Mouse (Mus musculus): ENCODE results near the gene Lrp6.

DNA sequence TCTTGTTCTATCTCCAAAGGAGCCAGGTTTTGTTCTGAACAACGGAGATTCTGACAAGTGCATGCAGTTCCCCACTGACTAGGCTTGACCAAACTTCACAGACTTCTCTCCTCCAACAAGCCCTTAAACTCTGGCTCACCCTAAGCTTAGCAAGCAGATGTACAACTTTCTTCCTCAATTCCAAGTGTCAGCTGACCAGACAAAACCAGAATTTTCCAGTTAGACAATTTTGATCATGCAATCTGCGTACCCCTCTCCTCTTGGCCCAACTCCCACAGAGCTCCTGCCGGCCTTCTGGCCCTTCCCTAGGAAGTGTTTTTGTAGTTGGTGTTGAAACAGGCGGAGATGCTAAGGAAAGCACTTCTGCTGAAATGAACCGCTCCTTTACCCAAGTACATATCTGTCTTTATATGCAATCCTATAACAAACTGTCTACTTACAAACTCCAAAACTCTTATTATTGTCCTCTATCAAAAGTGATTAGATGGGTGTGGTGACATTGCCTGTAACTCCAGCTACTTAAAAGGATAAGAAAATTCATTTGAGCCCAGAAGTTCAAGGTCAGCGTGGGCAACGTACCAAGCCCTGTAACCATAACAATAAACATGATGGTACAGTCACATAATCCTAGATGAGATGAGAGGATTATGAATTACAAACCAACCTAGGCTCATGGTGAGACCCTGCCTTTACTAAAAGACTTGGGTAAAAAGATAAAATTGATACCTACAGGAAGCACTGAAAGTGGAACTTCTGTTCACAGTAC, 10.4 kb downstream of the Lrp6 start:
- no peak for TF ChIP-seq CTCF (IDR thresholded peaks at IDR 0.05; ENCODE audit: borderline replicate concordance, insufficient read depth, low read depth, low read length)
- no peak for TF ChIP-seq POLR2A (IDR thresholded peaks at IDR 0.05; ENCODE audit: borderline replicate concordance, insufficient read depth, low read length)

Data from cerebellum, adult 2 months (tissue).